Mouse (Mus musculus) kidney, embryonic 14.5 days (tissue): ENCODE data around the gene Olfr136. TPM values are rescaled to one million over a fixed set of nuclear protein-coding genes. Genes with fewer than 3 reads are reported as not detected.

Experiments
- ATAC-seq: fragments of 200-750 bp; cut with Nextera tagmentation; 2 replicates; pipeline ENCODE4 v1.8.0; 2017; ENCODE audit warnings: moderate number of reproducible peaks, mild to moderate bottlenecking, moderate TSS enrichment, moderate library complexity; ENCODE audit not compliant: low FRiP score, low TSS enrichment
- H3K27ac ChIP-seq: fragments of 300-500 bp; sonication (generic); 2 replicates; pipeline ENCODE4 v1.5.1; 2014; ENCODE audit warnings: low read depth, mild to moderate bottlenecking, low read length, moderate library complexity, mixed read lengths
- H3K27me3 ChIP-seq: fragments of 300-500 bp; sonication (generic); 2 replicates; pipeline ENCODE4 v1.6.1; 2014; ENCODE audit warnings: mild to moderate bottlenecking, low read length; ENCODE audit not compliant: control insufficient read depth, insufficient read depth
- H3K36me3 ChIP-seq: fragments of 300-500 bp; sonication (generic); 2 replicates; pipeline ENCODE4 v1.6.1; 2014; ENCODE audit warnings: low read length, mixed read lengths; ENCODE audit not compliant: control insufficient read depth, insufficient read depth
- H3K4me1 ChIP-seq: fragments of 300-500 bp; sonication (generic); 2 replicates; pipeline ENCODE4 v1.6.1; 2014; ENCODE audit warnings: low read length, mixed read lengths; ENCODE audit not compliant: control insufficient read depth, insufficient read depth
- H3K4me2 ChIP-seq: fragments of 300-500 bp; sonication (generic); replicated peaks from 2 replicates; pipeline ENCODE4 v1.6.1; 2014; ENCODE audit warnings: low read depth, mild to moderate bottlenecking, low read length
- H3K4me3 ChIP-seq: fragments of 300-500 bp; sonication (generic); 2 replicates; pipeline ENCODE4 v1.5.1; 2014; ENCODE audit warnings: mild to moderate bottlenecking, low read length
- H3K9ac ChIP-seq: fragments of 300-500 bp; sonication (generic); 2 replicates; pipeline ENCODE4 v1.6.1; 2014; ENCODE audit warnings: low read depth, mild to moderate bottlenecking, low read length, moderate library complexity
- H3K9me3 ChIP-seq: fragments of 300-500 bp; sonication (generic); 2 replicates; pipeline ENCODE4 v1.6.1; 2016; ENCODE audit warnings: low read length; ENCODE audit not compliant: control insufficient read depth
- polyA plus RNA-seq: library from polyadenylated mRNA; unstranded; fragments of >200 nt; fragmentation: Nextera tagmentation; extraction: Ambion mirVana; gene quantifications from 2 replicates; pipeline ENCODE4 v1.2.1, GENCODE M21; 2014

The Olfr136 gene
- polyA plus RNA-seq: not detected in 2 replicates

GRCm38 (mm10) chr17:38329531-38329930, at the start of gene Olfr136:
Gene Olfr136 (plus strand): TSS chr17:38329831.
- Histone ChIP-seq H3K4me2 (no peak within 1 kb of the TSS), H3K27ac (no peak within 1 kb of the TSS), H3K4me1 (no peaks in the 10 kb centered on the region), H3K4me3 (no peak within 1 kb of the TSS), H3K27me3 (no peaks in the 10 kb centered on the region), H3K36me3 (no peaks in the 10 kb centered on the region), H3K9ac (no peak within 1 kb of the TSS), H3K9me3 (no peaks in the 10 kb centered on the region)
- no peak for ATAC-seq

- Histone ChIP-seq H3K36me3 (no peaks in the 10 kb centered on the region), H3K4me3 (no peak within 1 kb of the TSS), H3K4me2 (no peak within 1 kb of the TSS), H3K27me3 (no peaks in the 10 kb centered on the region), H3K9ac (no peak within 1 kb of the TSS), H3K9me3 (no peaks in the 10 kb centered on the region), H3K4me1 (no peaks in the 10 kb centered on the region), H3K27ac (no peak within 1 kb of the TSS)
- no peak for ATAC-seq
Observed at GRCm38 (mm10) chr17:38307470-38307869, 22.2 kb upstream of the Olfr136 start, which contains the start of gene Olfr137. Gene Olfr137 (minus strand): TSS chr17:38307570.

Other genes with a start within 250 kb of the Olfr136 start
- not detected in 2 replicates for gene Olfr131, start 241.1 kb upstream of the Olfr136 start, polyA plus RNA-seq
- gene Olfr132, start 195.3 kb upstream of the Olfr136 start, polyA plus RNA-seq: not detected in 2 replicates
- gene Olfr133, start 184.6 kb upstream of the Olfr136 start, polyA plus RNA-seq: not detected in 2 replicates
- not detected in 2 replicates for gene Olfr134, start 158.4 kb upstream of the Olfr136 start, polyA plus RNA-seq
- gene Olfr135, start 125.5 kb upstream of the Olfr136 start, polyA plus RNA-seq: not detected in 2 replicates
- gene Olfr138, start 68.8 kb upstream of the Olfr136 start, polyA plus RNA-seq: not detected in 2 replicates
- gene Olfr137, start 22.3 kb upstream of the Olfr136 start, polyA plus RNA-seq: not detected in 2 replicates
- gene Esp36, start 90.4 kb downstream of the Olfr136 start, polyA plus RNA-seq: not detected in 2 replicates
- gene Esp34, start 224.4 kb downstream of the Olfr136 start, polyA plus RNA-seq: not detected in 2 replicates